Mouse (Mus musculus) adrenal gland, adult (tissue): ENCODE measurements at regions not wholly inside any gene's neighbourhood (a gene's known extent, or its start where the extent isn't known, plus 50 kb on each side); places are given as distances from the start of the nearest gene placed in this dataset.
A peak's percentile ranks its signal among the peaks of the same experiment; 100 is the strongest.

Source experiments
- DNase-seq, 2 experiments: peaks; one replicate each; pipeline ENCODE4 v3.0.0; 2022 to 2023; ENCODE audit warnings: low spot score in 1 of 2; ENCODE audit not compliant: inconsistent age in 2 of 2

GRCm38 (mm10) chr2:117685836-117686453 lies 343.1 kb upstream of the Rasgrp1 start:
- DNase-seq: no peak

- DNase-seq: no peak
Measured at GRCm38 (mm10) chr2:117693537-117693936, 350.7 kb upstream of the Rasgrp1 start.

GRCm38 (mm10) chr2:117710173-117710813 lies 367.5 kb upstream of the Rasgrp1 start:
- no peak for DNase-seq

GRCm38 (mm10) chr2:117724066-117724465 lies 381.3 kb upstream of the Rasgrp1 start:
- no peak for DNase-seq

DNA sequence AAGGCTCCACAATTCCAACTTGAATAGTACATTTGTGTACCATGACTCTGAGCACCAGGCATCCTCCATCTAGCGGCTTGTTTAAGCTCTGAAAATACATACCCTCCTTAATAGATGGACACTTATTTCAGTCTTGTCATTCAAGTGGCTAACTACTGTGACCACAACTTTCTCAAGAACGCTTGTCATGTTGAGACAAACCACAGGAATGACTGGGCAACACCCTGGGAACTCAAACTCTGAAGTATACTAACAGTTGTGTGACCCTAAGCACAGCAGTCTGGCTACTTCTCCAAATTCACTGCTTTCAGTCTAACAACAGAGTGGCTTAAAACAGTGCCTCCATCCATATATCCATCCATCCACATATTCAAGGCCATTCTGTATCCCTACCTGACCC lies 380.4 kb upstream of the Thbs1 start:
- no peak for DNase-seq

GRCm38 (mm10) chr2:117742413-117742812 lies 369.3 kb upstream of the Thbs1 start:
- DNase-seq: no peak

DNA sequence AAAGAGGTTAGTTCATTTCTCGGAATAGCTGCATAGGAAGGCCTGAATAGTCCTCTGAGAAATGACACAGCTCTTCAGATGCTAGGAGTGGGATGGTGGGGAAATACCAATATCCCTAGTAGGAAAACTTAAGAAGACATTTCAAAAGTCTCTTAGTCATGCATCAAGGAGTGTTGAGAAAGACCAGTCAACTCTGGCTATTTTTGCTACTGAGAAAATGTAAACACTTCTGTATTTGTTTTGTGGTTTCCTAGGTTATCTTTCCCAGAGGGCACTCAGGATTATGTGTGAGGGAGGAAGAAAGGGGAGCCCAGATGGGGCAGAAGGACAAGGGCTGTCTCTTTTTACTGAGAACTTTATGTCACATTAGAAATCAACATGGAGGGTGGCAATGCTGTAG lies 367.8 kb upstream of the Thbs1 start:
- no peak for DNase-seq

DNA sequence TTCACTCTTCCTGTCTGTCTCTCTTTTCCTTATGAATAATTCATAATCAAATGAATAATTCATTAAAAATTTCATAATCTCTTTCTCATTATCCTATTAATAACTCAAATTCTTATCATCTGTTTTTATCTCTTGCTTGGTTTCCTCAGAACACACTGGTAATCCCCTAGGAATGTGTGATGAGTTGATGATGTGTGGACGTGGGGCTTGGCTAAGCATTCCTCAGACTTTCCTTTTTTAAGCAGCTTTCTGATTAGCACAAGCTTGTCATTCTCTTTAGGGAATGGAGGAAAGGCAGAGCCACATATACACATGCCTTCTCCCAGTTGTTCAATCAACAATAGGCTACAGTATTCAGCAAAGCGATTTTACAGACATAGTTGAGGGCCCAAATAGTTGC lies 365.9 kb upstream of the Thbs1 start:
- DNase-seq: peak; percentile 13 to 34

DNA sequence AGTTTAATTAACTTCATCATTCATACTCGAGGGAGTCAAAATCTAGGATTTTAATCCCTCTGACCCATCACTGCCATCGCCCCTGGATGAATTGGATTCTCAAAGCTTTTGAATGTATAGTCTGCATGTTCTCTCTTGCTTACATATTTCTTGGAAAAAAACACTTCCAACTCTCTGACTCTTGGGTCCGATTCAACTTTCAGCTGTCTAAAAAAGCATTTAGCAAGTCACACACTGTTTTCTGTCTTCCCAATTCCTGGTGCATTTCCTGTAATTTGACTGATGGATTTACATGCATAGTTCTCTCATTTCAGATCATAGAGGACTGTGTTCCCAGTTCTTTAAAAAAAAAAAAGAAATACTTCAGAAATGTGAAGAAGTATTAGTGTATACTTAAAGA lies 364.5 kb upstream of the Thbs1 start:
- no peak for DNase-seq

- peak; percentile 90 to 96 for DNase-seq
Measured at GRCm38 (mm10) chr2:117748892-117749291, 362.8 kb upstream of the Thbs1 start.

DNA sequence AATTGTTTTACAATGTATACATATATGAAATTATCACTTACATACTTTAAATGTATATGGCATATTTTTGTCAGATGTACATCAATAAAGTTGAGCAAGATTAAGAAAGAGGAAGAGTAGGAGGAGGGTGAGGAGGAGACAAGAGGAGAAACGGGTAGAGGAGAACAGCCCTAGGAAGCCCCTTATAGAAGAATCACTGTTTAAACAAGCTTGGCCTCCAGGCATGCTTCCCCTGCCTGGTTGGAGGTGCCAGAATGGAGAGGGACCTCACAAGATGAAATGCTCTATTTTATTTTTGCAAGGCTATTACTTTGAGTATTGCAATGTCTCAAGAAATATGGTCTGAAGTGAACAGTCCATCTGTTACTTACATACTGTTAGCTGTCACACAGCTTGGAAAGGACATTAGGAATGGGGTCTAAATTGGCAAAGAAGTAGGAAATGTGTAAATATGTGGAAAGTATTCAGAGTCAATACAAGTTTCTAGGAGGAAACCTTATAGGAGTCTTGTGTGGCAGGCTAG lies 352.1 kb upstream of the Thbs1 start:
- no peak for DNase-seq

GRCm38 (mm10) chr2:117763631-117764030 lies 348.0 kb upstream of the Thbs1 start:
- DNase-seq: no peak

DNA sequence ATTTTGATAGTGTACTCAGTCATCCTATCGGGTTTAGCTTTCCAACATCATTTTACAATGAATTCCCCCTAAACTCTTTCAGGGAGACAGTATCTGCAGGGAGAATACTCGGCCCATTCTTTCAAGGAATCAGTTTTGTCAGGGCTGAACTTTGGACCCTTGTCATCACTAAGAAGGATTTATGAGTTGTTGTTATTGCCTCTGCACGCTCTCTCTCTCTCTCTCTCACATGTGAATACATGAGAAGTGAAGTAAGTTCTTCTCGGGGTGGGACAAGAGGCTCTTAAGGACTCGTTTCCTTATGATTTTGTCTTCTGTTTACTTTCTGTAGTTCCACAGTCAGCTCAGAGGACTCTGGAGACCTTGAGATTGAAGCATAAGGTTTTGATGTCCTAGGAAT lies 346.1 kb upstream of the Thbs1 start:
- DNase-seq: no peak

DNA sequence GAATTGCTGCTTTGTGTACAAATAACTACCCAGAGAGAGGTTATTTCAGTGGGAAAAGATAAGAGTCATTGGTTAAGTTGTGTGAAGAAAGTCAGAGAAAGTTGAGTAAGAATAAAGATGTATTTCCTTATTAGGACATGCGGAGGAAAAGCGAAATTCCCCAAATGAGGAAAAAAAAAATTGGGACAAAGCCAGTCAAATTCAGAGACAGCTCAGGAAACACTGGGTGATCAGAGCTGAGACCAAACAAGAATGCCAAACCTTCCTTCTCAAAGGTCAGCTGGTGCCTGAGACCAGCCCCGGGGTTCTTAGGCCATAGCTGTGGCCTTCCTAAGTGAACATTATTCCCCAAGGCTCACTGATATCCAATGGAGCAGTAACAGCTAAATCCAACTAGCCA lies 345.2 kb upstream of the Thbs1 start:
- DNase-seq: no peak

DNA sequence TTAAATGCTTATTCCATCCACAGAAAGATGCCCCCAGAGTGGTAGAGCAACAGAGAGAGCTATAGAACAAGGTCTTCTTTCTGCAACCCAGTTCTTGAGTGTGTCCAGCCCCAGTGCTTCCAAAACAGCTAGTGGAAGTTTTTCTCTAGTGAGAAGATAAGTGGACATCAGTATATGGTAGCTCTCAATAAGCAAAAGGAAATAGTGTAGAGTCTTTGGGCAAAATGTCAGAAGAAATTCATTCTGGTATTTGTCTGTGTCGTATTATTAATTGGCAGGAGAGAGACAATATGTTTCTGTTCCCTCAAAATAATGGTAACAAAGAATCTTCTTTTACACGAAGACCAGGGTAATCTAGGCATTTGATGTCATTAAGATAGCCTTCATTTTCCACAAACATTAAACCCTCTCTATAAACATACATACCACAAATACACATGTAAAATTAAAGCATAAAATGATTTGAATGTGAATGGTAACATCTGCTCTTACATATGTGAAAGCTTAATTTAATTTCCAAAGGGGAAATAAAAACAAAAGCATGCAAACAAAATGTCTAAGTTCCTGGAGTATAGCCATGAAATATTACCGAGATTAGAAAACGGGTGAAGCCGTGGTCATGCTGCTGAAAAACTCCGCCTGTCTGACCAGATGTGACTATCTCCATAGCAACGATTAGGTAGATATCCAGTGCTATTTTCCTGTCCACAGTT lies 342.1 kb upstream of the Thbs1 start:
- DNase-seq: no peak

DNA sequence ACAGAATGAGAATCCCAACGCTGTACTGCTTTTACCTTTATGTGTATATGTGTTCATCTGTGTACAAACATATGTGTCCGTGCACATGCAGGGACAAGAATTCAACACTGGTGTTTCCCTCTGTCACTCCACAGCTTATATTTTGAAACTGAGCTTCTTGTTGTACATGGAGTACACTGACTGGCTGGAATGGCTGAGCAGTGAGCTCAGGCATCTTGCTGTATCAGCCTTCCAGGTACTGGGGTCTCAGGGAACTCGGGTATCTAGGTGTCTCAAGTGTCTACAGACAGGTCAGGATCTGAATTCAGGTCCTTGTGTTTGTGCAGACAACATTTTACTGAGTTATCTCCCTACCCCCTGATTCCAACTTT lies 341.6 kb upstream of the Thbs1 start:
- no peak for DNase-seq

GRCm38 (mm10) chr2:117780287-117780686 lies 331.4 kb upstream of the Thbs1 start:
- DNase-seq: peak in 1 of 2 experiments; percentile 50

DNA sequence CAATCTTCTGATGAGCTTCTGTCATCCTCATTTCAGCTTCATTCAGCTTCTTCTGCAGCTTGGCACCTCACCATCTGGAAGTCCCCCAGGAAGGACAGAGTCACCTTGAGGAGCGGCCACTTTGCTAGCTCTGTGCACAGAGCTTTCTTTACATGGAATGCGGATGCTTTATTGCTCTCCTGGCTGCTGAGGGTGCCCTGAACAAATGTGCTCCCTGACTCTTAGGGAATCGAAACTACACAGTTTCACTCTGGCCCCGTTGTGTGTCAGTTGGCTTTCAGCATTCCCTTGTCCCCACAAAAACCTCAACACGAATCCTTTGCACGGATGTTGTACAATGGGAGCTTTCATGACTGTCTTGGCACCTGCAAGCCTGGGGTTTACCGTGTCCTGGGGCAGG lies 330.9 kb upstream of the Thbs1 start:
- peak in 1 of 2 experiments; percentile 40 for DNase-seq

DNA sequence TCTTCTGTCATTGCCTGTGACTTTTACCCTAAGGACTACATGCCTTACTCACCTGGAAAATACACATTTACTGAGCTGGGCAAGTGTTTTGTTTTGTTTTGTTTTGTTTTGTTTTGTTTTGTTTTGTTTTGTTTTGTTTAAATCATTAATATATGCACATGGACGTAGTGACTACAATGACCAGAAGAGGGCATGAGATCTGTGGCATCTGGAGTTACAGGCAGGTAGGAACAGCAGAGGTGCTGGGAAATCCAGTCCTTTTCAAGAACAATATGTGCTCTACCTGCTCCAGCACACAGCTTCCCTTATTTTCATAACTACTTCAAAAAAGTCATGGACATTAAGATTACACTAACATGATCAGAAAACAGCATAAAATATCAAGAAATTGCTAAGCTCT lies 324.4 kb upstream of the Thbs1 start:
- DNase-seq: peak in 1 of 2 experiments; percentile 41

DNA sequence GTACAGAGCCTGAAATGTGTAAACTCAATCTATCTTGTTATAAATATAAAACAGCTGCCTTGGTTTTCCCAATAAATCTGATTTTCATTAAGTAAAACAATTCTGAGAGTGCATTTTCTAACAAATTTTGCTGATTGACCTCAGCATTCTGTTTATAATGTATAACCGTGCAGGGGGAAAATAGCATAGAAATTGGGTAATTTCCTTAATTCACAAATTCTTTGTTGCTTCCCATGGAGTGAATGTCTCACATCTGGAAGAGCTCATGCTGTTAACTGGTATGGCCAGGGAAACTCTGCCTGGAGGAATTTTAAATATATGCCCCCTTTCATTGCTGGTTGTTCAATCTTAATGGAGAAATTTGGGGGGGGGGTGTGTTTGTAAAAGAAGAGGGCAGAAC lies 317.4 kb upstream of the Thbs1 start:
- DNase-seq: no peak

- no peak for DNase-seq
Measured at GRCm38 (mm10) chr2:117801946-117802600, 309.6 kb upstream of the Thbs1 start.

GRCm38 (mm10) chr2:117802686-117803085 lies 309.0 kb upstream of the Thbs1 start:
- DNase-seq: peak; percentile 21 to 66
